Mouse (Mus musculus) urinary bladder, postnatal 4 days (tissue): ENCODE results near the gene Kcna5.
A peak's percentile ranks its signal among the peaks of the same experiment; 100 is the strongest.

ENCODE experiments used
- DNase-seq, 2 experiments: peaks; one replicate each; pipeline ENCODE4 v3.0.0; 2021 to 2022; ENCODE audit warnings: low spot score in 2 of 2

The Kcna5 gene

GRCm38 (mm10) chr6:126536926-126537325, 1.7 kb upstream of the Kcna5 start:
- DNase-seq: no peak

GRCm38 (mm10) chr6:126535911-126536270, 679 bp upstream of the Kcna5 start:
- DNase-seq: no peak

- no peak for DNase-seq
Observed at GRCm38 (mm10) chr6:126534531-126535207, 543 bp downstream of the Kcna5 start.

GRCm38 (mm10) chr6:126531306-126531705, 3.9 kb downstream of the Kcna5 start:
- no peak for DNase-seq

GRCm38 (mm10) chr6:126530019-126530418, 5.2 kb downstream of the Kcna5 start:
- no peak for DNase-seq

GRCm38 (mm10) chr6:126514720-126515119, 20.5 kb downstream of the Kcna5 start:
- DNase-seq: no peak

- DNase-seq: no peak
Observed at GRCm38 (mm10) chr6:126513714-126514248, 21.4 kb downstream of the Kcna5 start.

GRCm38 (mm10) chr6:126513154-126513553, 22.1 kb downstream of the Kcna5 start:
- no peak for DNase-seq

- DNase-seq: no peak
Observed at GRCm38 (mm10) chr6:126508671-126509070, 26.5 kb downstream of the Kcna5 start.

- DNase-seq: no peak
Observed at GRCm38 (mm10) chr6:126503920-126504319, 31.3 kb downstream of the Kcna5 start.

- DNase-seq: no peak
Observed at GRCm38 (mm10) chr6:126502691-126503301, 32.4 kb downstream of the Kcna5 start.

GRCm38 (mm10) chr6:126500985-126501384, 34.2 kb downstream of the Kcna5 start:
- no peak for DNase-seq

- DNase-seq: peak; percentile 46 to 85
Observed at GRCm38 (mm10) chr6:126500088-126500487, 35.1 kb downstream of the Kcna5 start.

GRCm38 (mm10) chr6:126497878-126498277, 37.3 kb downstream of the Kcna5 start:
- peak in 1 of 2 experiments; percentile 68 for DNase-seq

GRCm38 (mm10) chr6:126497173-126497839, 37.9 kb downstream of the Kcna5 start:
- DNase-seq: no peak

- DNase-seq: no peak
Observed at GRCm38 (mm10) chr6:126487136-126487535, 48.1 kb downstream of the Kcna5 start.

GRCm38 (mm10) chr6:126484887-126485286, 50.3 kb downstream of the Kcna5 start:
- DNase-seq: no peak

- DNase-seq: no peak
Observed at GRCm38 (mm10) chr6:126483264-126483867, 51.8 kb downstream of the Kcna5 start.
